In the genomic region with DNA sequence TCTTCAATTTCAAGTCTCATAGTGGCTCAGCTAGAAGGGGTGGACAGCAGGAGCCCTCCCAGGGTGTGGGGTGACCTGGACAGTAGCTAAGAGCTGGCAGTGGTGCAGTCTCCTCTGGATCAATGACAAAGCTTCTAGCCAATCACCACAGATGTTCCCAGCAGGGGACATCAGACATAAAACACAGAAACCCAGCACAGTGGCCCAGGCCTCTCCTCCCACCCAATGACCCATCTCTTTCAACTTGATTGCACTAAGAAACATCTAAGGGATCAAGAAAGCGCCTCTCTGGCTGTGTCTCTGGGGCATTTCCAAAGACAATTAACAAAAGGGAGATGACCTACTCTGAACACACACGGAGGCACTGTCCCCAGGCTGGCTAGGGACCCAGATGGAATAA, we compare ENCODE assay signal across 16 mouse cellular contexts.
"Had no signal": no experiment of that assay in that cellular context is flagged by ENCODE, and none has a peak within 500 bp of the region (broad histone marks: within the 10 kb centered on the region; RNA-seq: fewer than 3 reads in every experiment).

No protein-coding gene starts in this region.

- H3K9me3 ChIP-seq: midbrain, embryonic 10.5 days; midbrain, embryonic 12.5 days; neural tube, embryonic 13.5 days; neural tube, embryonic 15.5 days; stomach, embryonic 15.5 days had no signal

- H3K4me3 ChIP-seq: midbrain, embryonic 10.5 days; midbrain, embryonic 12.5 days; myocyte; neural tube, embryonic 13.5 days; neural tube, embryonic 15.5 days; stomach, embryonic 15.5 days had no signal

- H3K27ac ChIP-seq: midbrain, embryonic 10.5 days; midbrain, embryonic 12.5 days; neural tube, embryonic 13.5 days; neural tube, embryonic 15.5 days; stomach, embryonic 15.5 days; stomach, postnatal 0 days had no signal

- H3K36me3 ChIP-seq: midbrain, embryonic 10.5 days; midbrain, embryonic 12.5 days; neural tube, embryonic 15.5 days; stomach, embryonic 15.5 days had no signal

- H3K4me1 ChIP-seq: stomach, embryonic 15.5 days had no signal

- DNase-seq: lung, adult 18-20 months; lung, embryonic 14.5 days; lung, postnatal 10 days; lung, postnatal 4 days; midbrain, embryonic 14.5 days; right cerebral cortex, postnatal 14 days; thymus, adult 2 months; thymus, postnatal 25 days; thymus, postnatal 4 days had no signal

- H3K27me3 ChIP-seq: midbrain, embryonic 12.5 days; neural tube, embryonic 13.5 days; neural tube, embryonic 15.5 days; stomach, embryonic 15.5 days had no signal
